Mouse (Mus musculus) heart, embryonic 11.5 days (tissue): ENCODE measurements at regions not wholly inside any gene's neighbourhood (a gene's known extent, or its start where the extent isn't known, plus 50 kb on each side); places are given as distances from the start of the nearest gene placed in this dataset.

Experiments used
- ATAC-seq: fragments of 200-750 bp; cut with Nextera tagmentation; replicated peaks from 2 replicates; pipeline ENCODE4 v1.8.0; 2017; ENCODE audit warnings: moderate library complexity; ENCODE audit not compliant: insufficient number of reproducible peaks, low FRiP score, low TSS enrichment
- H3K27ac ChIP-seq: fragments of 300-500 bp; sonication (generic); 2 replicates; pipeline ENCODE4 v1.5.1; 2014; ENCODE audit warnings: mild to moderate bottlenecking, low read depth, low read length
- H3K27me3 ChIP-seq: fragments of 300-500 bp; sonication (generic); 2 replicates; pipeline ENCODE4 v1.6.1; 2014; ENCODE audit warnings: mild to moderate bottlenecking, low read length, mixed read lengths; ENCODE audit not compliant: control insufficient read depth, insufficient read depth
- H3K36me3 ChIP-seq: fragments of 300-500 bp; sonication (generic); 2 replicates; pipeline ENCODE4 v1.6.1; 2014; ENCODE audit warnings: mild to moderate bottlenecking, low read length, moderate library complexity, mixed read lengths; ENCODE audit not compliant: control insufficient read depth, insufficient read depth
- H3K4me1 ChIP-seq: fragments of 300-500 bp; sonication (generic); 2 replicates; pipeline ENCODE4 v1.6.1; 2014; ENCODE audit warnings: low read length; ENCODE audit not compliant: control insufficient read depth, insufficient read depth
- H3K4me2 ChIP-seq: fragments of 300-500 bp; sonication (generic); 2 replicates; pipeline ENCODE4 v1.6.1; 2014; ENCODE audit warnings: mild to moderate bottlenecking, moderate library complexity
- H3K4me3 ChIP-seq: fragments of 300-500 bp; sonication (generic); 2 replicates; pipeline ENCODE4 v1.5.1; 2014; ENCODE audit warnings: low read depth, low read length
- H3K9ac ChIP-seq: fragments of 300-500 bp; sonication (generic); 2 replicates; pipeline ENCODE4 v1.6.1; 2014; ENCODE audit warnings: mild to moderate bottlenecking, low read depth, low read length, moderate library complexity
- H3K9me3 ChIP-seq: fragments of 300-500 bp; sonication (generic); replicated peaks from 2 replicates; pipeline ENCODE4 v1.6.1; 2016; ENCODE audit warnings: low read length; ENCODE audit not compliant: control insufficient read depth
- WGBS: fragments of 180-500 bp; shearing (Covaris S2); extraction: QIAGEN DNeasy Blood & Tissue Kit; methylation state at CpG from one replicate; pipeline ENCODE4 v1.1.7; 2014; ENCODE audit not compliant: insufficient replicate concordance; 5-methylcytosine and 5-hydroxymethylcytosine counted together

DNA sequence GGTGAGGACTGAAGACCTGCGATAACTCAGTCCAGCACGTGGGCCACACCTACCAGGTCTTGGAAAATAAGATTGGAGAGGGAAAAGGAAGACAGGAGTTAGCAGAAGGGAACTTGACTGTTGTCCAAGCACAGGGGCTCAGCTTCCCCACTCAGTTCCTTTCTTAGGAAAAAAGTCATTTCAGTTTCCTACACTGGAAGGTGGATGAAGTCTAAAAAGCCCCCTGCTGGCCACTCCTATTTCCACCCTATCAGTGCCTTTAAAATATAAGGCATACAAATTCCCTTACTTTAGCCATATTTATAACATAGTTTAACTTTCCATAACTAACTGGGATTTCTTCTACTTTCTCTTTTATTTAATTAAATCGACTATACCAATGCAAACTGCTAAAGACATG is 173.4 kb downstream of the Nrip1 start:
- Histone ChIP-seq H3K4me1 (no peaks in the 10 kb centered on the region), H3K4me2 (no peak overlapping the region), H3K4me3 (no peak overlapping the region), H3K27me3 (no peaks in the 10 kb centered on the region), H3K9me3 (no peaks in the 10 kb centered on the region), H3K36me3 (no peaks in the 10 kb centered on the region), H3K9ac (no peak overlapping the region), H3K27ac (no peak overlapping the region)
- 65% methylated on average over 3 of the region's 3 CpGs for whole genome bisulfite sequencing
- ATAC-seq: no peak

DNA sequence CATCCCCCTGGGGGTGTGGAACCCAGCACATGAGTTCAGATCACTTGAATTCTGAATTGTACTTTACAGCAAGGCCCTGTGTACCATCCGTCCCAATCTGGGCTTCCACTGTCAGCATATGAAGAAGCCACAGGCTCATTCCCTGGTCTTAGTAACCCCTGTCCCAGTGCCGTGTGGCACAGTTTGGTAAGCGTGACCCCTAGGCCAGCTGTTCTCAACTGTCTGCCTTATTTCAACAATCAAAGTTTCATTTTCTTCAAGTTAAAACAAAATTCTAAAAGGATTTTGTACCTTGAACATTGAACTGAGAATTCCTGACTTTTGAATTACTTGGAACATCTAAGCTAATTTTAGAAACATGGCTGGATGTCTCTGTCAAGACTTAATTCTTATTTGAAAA is 174.6 kb downstream of the Nrip1 start:
- H3K36me3 ChIP-seq: no peaks in the 10 kb centered on the region
- no peaks in the 10 kb centered on the region for H3K4me1 ChIP-seq
- no peak for ATAC-seq
- no peaks in the 10 kb centered on the region for H3K27me3 ChIP-seq
- no peaks in the 10 kb centered on the region for H3K9me3 ChIP-seq
- no peak overlapping the region for H3K9ac ChIP-seq
- WGBS: 80% methylated on average over 3 of the region's 3 CpGs
- H3K4me3 ChIP-seq: no peak overlapping the region
- no peak overlapping the region for H3K27ac ChIP-seq
- no peak overlapping the region for H3K4me2 ChIP-seq

- Histone ChIP-seq H3K9ac (no peak overlapping the region), H3K27ac (no peak overlapping the region), H3K4me1 (no peaks in the 10 kb centered on the region), H3K9me3 (no peaks in the 10 kb centered on the region), H3K4me3 (no peak overlapping the region), H3K36me3 (no peaks in the 10 kb centered on the region), H3K27me3 (no peaks in the 10 kb centered on the region), H3K4me2 (no peak overlapping the region)
- ATAC-seq: no peak
- WGBS: 66% methylated on average over 2 of the region's 2 CpGs
These were observed 172.2 kb upstream of the Samsn1 start for GRCm38 (mm10) chr16:76194291-76194690.

DNA sequence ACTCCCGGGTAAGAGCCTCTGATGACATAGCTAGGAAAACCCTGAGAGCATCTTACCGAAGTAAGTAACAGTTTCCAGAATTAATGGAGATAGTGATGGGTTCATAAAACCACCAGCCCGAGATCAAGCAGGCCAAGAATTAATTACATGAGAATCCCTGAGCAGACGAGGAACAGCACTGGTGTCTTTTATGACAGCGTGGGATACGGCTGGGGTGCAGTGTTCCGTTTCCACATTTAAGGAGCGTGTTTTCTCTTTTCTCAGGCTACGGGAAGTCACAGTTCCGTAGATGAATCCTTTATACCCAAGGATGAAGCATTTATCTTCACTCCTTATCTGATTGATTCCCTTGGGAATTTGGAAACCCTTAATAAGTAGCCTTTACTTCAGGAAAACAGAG is 169.1 kb upstream of the Samsn1 start:
- no peak for ATAC-seq
- 87% methylated on average over 10 of the region's 10 CpGs for WGBS

DNA sequence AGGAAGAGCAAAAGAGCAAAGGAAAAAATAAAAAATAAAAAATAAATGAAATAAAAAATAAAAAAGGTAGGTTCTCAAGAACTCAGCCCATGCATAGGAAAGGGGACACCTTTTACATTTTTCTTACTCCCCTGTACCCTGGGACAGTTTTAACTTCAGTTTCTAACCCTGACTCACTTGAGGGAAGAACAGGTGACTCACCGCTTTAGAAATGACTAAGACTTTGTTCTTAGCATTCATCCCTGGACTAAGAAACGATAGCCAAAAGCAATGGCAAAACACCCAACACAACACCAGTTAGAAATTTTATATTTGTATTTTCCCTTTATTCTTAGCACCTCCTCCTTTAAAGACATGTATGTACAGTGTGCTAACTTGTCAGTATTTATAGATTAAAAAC is 161.5 kb upstream of the Samsn1 start:
- Histone ChIP-seq H3K27me3 (no peaks in the 10 kb centered on the region), H3K36me3 (no peaks in the 10 kb centered on the region), H3K9me3 (no peaks in the 10 kb centered on the region), H3K4me1 (no peaks in the 10 kb centered on the region), H3K4me2 (no peak overlapping the region), H3K27ac (no peak overlapping the region), H3K9ac (no peak overlapping the region), H3K4me3 (no peak overlapping the region)
- ATAC-seq: no peak
- WGBS: 75% methylated on average over 2 of the region's 2 CpGs

More for the DNA sequence above, 169.1 kb upstream of the Samsn1 start:
- no peaks in the 10 kb centered on the region for H3K36me3 ChIP-seq
- no peaks in the 10 kb centered on the region for H3K9me3 ChIP-seq
- no peak overlapping the region for H3K4me3 ChIP-seq
- H3K9ac ChIP-seq: no peak overlapping the region
- H3K27me3 ChIP-seq: no peaks in the 10 kb centered on the region
- no peak overlapping the region for H3K27ac ChIP-seq
- H3K4me2 ChIP-seq: no peak overlapping the region
- H3K4me1 ChIP-seq: no peaks in the 10 kb centered on the region

- no peak for ATAC-seq
- Histone ChIP-seq H3K4me2 (no peak overlapping the region), H3K4me3 (no peak overlapping the region), H3K27ac (no peak overlapping the region), H3K36me3 (no peaks in the 10 kb centered on the region), H3K9ac (no peak overlapping the region), H3K27me3 (no peaks in the 10 kb centered on the region), H3K9me3 (no peaks in the 10 kb centered on the region), H3K4me1 (no peaks in the 10 kb centered on the region)
- WGBS: 19% methylated on average over 3 of the region's 3 CpGs
These were observed 161.0 kb upstream of the Samsn1 start for GRCm38 (mm10) chr16:76183105-76183504.

DNA sequence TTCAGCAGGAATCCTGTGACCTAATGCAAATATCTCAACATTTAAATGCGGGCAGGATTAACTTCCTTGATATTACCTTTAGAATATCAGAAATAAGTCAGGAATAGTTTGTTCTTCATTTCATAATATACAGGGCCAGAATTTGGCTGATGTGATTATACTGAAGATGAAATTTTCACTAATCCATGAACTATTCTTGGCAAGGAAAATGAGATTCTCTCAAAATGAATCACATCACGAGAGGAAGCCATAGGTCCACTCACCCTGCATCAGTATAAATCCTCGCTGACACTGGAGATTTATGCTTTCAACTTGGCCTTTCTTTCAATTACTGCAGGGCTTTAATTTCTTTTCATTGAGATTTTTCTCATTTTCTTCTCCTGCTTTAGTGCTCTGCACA is 159.5 kb upstream of the Samsn1 start:
- Histone ChIP-seq H3K4me2 (no peak overlapping the region), H3K36me3 (no peaks in the 10 kb centered on the region), H3K9ac (no peak overlapping the region), H3K27me3 (no peaks in the 10 kb centered on the region), H3K9me3 (no peaks in the 10 kb centered on the region), H3K4me3 (no peak overlapping the region), H3K4me1 (no peaks in the 10 kb centered on the region), H3K27ac (no peak overlapping the region)
- WGBS: 84% methylated on average over 3 of the region's 3 CpGs
- ATAC-seq: no peak

DNA sequence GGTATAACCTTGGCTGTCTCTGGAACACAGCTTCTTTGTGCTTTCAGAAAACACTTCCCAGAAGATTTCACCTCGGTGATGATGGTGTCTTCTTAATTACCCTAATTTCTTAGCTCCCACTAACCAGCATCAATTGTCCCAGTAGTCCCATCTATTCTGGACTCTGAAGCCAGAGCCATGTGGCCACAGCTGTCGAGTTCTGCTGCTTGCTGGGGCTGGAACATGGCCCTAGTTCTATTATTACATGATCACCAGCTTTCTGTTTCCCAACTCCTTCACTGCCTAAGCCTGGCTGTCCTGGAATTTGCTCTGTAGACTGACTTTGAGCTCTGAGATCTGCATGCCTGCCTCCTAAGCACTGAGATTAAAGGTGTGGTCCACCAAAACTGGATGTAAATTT is 145.6 kb upstream of the Samsn1 start:
- Histone ChIP-seq H3K27ac (no peak overlapping the region), H3K4me3 (no peak overlapping the region), H3K36me3 (no peaks in the 10 kb centered on the region), H3K4me1 (no peaks in the 10 kb centered on the region), H3K4me2 (no peak overlapping the region), H3K9me3 (no peaks in the 10 kb centered on the region), H3K9ac (no peak overlapping the region), H3K27me3 (no peaks in the 10 kb centered on the region)
- WGBS: 60% methylated on average over 2 of the region's 2 CpGs
- no peak for ATAC-seq

DNA sequence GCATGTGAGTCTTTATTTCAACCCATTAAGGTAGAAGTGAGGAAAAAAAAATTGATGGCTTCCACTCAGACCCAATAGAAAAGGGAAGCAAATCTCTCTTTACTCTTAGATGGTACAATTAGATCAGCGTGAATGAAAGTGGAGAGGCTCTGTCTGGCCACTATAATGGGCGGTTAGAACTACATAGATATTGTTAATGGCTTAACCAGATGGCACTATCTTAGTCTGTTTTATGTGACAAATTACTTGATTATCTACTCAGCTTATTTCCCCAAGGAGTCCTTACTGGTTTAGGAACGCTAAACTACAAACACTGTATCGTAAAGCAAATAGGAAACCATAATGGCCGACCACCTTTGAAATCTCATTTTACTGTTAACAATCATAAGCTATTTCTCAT is 138.8 kb upstream of the Samsn1 start:
- ATAC-seq: no peak
- WGBS: 77% methylated on average over 5 of the region's 5 CpGs
- H3K27ac ChIP-seq: no peak overlapping the region

More for the DNA sequence above, 138.8 kb upstream of the Samsn1 start:
- H3K36me3 ChIP-seq: no peaks in the 10 kb centered on the region
- no peaks in the 10 kb centered on the region for H3K4me1 ChIP-seq
- no peak overlapping the region for H3K4me3 ChIP-seq
- H3K9me3 ChIP-seq: no peaks in the 10 kb centered on the region
- H3K27me3 ChIP-seq: no peaks in the 10 kb centered on the region
- no peak overlapping the region for H3K4me2 ChIP-seq
- no peak overlapping the region for H3K9ac ChIP-seq
